Mouse (Mus musculus) forebrain, embryonic 13.5 days (tissue): Measurements from ENCODE around the gene Serac1. TPM values are rescaled to one million over a fixed set of nuclear protein-coding genes. Genes with fewer than 3 reads are reported as not detected.

ENCODE experiments used
- ATAC-seq: fragments of 200-750 bp; cut with Nextera tagmentation; 2 replicates; pipeline ENCODE4 v1.8.0; 2017
- H3K27ac ChIP-seq: fragments of 300-500 bp; sonication (generic); 2 replicates; pipeline ENCODE4 v1.5.1; 2015; ENCODE audit warnings: inconsistent platforms, mild to moderate bottlenecking, moderate library complexity
- H3K27me3 ChIP-seq: fragments of 300-500 bp; sonication (generic); 2 replicates; pipeline ENCODE4 v1.6.1; 2015; ENCODE audit warnings: mild to moderate bottlenecking, inconsistent platforms
- H3K36me3 ChIP-seq: fragments of 300-500 bp; sonication (generic); 2 replicates; pipeline ENCODE4 v1.6.1; 2015; ENCODE audit warnings: mild to moderate bottlenecking, inconsistent platforms; ENCODE audit not compliant: poor library complexity, severe bottlenecking
- H3K4me1 ChIP-seq: fragments of 300-500 bp; sonication (generic); 2 replicates; pipeline ENCODE4 v1.6.1; 2015; ENCODE audit warnings: inconsistent platforms
- H3K4me2 ChIP-seq: fragments of 300-500 bp; sonication (generic); 2 replicates; pipeline ENCODE4 v1.6.1; 2015; ENCODE audit warnings: inconsistent platforms, mild to moderate bottlenecking, moderate library complexity
- H3K4me3 ChIP-seq: fragments of 300-500 bp; sonication (generic); 2 replicates; pipeline ENCODE4 v1.5.1; 2015; ENCODE audit warnings: mild to moderate bottlenecking, inconsistent platforms
- H3K9ac ChIP-seq: fragments of 300-500 bp; sonication (generic); 2 replicates; pipeline ENCODE4 v1.6.1; 2015; ENCODE audit warnings: mild to moderate bottlenecking, inconsistent platforms
- H3K9me3 ChIP-seq: fragments of 300-500 bp; sonication (generic); replicated peaks from 2 replicates; pipeline ENCODE4 v1.6.1; 2016; ENCODE audit warnings: inconsistent platforms
- WGBS: fragments of 180-500 bp; shearing (Covaris S2); methylation state at CpG from one replicate; pipeline ENCODE4 v1.1.7; 2015; 5-methylcytosine and 5-hydroxymethylcytosine counted together
- polyA plus RNA-seq: library from polyadenylated mRNA; unstranded; fragments of >200 nt; fragmentation: Nextera tagmentation; extraction: Ambion mirVana; gene quantifications from 2 replicates; pipeline ENCODE4 v1.2.1, GENCODE M21; 2015

Serac1 gene
- polyA plus RNA-seq, 1 experiment from 2014 or later = 10.9 TPM

DNA sequence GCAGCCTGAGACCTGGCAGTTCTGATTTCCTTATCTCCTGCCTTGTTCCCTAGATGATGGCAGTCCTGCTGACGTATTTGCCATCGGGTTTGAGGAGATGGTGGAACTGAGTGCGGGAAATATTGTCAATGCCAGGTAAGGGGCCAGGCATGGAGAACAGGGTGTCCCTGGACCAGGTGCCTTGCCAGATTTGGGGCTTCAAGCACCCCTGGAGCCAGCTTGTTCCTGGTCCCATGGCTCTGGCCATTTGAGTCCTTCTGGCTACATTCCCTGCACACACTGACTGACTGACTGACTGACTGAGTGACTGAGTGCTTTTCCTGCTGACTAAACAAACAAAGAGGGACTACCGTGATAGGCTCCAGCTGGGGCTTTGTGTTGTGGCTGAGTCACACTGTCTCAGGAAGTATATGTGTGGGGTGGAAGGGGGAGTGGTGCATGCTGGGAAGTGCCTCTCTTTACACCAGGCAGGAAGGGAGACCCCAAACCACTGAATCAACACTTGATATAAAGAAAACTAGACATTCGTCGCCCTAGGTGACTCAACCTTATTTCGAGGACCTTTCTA is 63.2 kb downstream of the Serac1 start:
- no peaks in the 10 kb centered on the region for H3K27me3 ChIP-seq
- no peaks in the 10 kb centered on the region for H3K4me1 ChIP-seq
- H3K9ac ChIP-seq = no peak overlapping the region
- H3K27ac ChIP-seq = no peak overlapping the region
- H3K4me2 ChIP-seq = no peak overlapping the region
- H3K36me3 ChIP-seq = no peaks in the 10 kb centered on the region
- ATAC-seq = no peak
- H3K9me3 ChIP-seq = no peaks in the 10 kb centered on the region
- 79% methylated on average over 7 of the region's 7 CpGs for WGBS
- no peak overlapping the region for H3K4me3 ChIP-seq

DNA sequence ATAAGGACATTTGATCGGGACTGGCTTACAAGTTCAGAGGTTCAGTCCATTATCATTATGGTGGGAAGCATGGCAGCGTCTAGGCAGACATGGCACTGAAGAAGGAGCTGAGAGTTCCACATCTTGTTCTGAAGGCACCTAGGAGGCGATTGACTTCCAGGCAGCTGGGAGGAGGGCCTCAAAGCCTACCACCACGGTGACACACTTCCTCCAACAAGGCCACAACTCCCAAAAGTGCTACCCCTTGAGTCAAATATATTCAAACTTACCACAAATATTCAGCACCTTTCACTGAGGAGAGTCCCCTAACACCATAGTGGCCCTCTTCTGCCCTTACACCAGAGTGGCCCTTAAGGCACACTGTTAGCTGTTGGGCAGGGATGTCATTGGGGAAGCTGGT is 64.6 kb downstream of the Serac1 start:
- Histone ChIP-seq H3K27me3 (no peaks in the 10 kb centered on the region), H3K36me3 (no peaks in the 10 kb centered on the region), H3K9ac (no peak overlapping the region), H3K4me2 (no peak overlapping the region), H3K4me1 (no peaks in the 10 kb centered on the region), H3K27ac (no peak overlapping the region), H3K9me3 (no peaks in the 10 kb centered on the region), H3K4me3 (no peak overlapping the region)
- no peak for ATAC-seq
- WGBS = 92% methylated on average over 4 of the region's 4 CpGs

DNA sequence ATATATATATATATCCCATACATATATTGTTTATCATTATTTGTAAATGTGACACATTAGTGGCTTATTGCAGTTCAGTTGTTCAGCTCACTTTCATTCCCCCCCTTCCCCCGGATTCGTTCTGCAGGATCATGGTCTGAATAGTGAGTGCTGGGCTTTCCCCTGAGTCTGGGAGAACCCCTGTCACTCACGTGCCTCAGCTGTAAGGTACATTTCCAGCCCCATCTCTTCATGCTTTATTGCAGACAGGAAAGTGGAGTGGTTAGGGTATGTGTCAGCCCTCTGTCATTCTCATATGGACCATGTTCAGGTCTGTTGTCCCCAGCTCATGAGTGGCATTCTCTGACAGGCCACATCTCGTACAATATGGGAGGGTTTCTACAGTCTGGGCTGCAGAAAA is 66.5 kb downstream of the Serac1 start:
- Histone ChIP-seq H3K27ac (no peak overlapping the region), H3K27me3 (no peaks in the 10 kb centered on the region), H3K4me2 (no peak overlapping the region), H3K4me3 (no peak overlapping the region), H3K9ac (no peak overlapping the region), H3K36me3 (no peaks in the 10 kb centered on the region), H3K9me3 (no peaks in the 10 kb centered on the region), H3K4me1 (no peaks in the 10 kb centered on the region)
- ATAC-seq = no peak
- 75% methylated on average over 4 of the region's 4 CpGs for WGBS

DNA sequence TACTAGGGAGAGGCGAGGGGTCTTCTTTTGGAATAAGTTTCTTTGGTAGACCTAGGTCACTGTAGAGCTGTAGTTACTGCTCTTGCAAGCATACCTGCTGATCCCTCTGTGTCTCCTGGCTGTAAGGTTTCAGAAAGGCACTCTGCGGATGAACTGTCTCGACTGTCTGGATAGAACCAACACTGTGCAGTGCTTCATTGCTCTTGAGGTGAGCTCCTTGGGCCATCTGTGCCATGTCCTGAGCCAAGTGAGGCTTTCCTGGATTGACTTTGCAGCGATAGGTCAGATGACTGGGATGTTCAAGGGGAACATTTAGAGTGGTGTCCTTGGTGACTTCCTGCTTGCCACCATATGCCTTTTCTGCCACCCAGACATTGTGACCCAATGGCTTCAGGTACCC is 69.9 kb downstream of the Serac1 start:
- WGBS = 95% methylated on average over 4 of the region's 4 CpGs
- H3K4me3 ChIP-seq = no peak overlapping the region
- no peak overlapping the region for H3K27ac ChIP-seq
- H3K36me3 ChIP-seq = no peaks in the 10 kb centered on the region
- ATAC-seq = no peak
- H3K4me1 ChIP-seq = peaks cover 12% of the 10 kb centered on the region
- no peak overlapping the region for H3K4me2 ChIP-seq
- H3K27me3 ChIP-seq = no peaks in the 10 kb centered on the region
- H3K9ac ChIP-seq = no peak overlapping the region
- H3K9me3 ChIP-seq = no peaks in the 10 kb centered on the region

DNA sequence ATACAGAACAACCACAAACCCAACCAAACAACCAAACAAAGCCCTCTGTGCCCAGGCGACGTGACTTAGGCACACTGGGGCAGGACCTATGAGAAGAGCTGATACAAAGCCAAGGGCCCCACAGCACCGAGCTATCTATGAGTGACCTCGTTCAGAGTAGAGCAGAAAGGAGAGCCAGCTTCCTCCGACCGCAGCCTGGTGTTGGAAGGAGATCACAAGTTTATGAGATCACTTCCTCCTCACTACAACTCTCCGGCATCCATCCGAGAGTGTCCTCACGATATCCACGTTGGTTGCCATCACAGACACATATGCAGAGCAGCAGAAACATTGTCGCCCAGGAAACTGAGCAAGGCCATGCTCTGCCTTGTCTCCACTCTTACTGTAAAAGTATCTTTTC is 71.0 kb downstream of the Serac1 start:
- Histone ChIP-seq H3K4me3 (no peak overlapping the region), H3K9ac (no peak overlapping the region), H3K27ac (no peak overlapping the region), H3K4me2 (no peak overlapping the region), H3K36me3 (no peaks in the 10 kb centered on the region), H3K4me1 (peaks cover 12% of the 10 kb centered on the region), H3K9me3 (no peaks in the 10 kb centered on the region), H3K27me3 (no peaks in the 10 kb centered on the region)
- 89% methylated on average over 11 of the region's 11 CpGs for WGBS
- ATAC-seq = no peak

DNA sequence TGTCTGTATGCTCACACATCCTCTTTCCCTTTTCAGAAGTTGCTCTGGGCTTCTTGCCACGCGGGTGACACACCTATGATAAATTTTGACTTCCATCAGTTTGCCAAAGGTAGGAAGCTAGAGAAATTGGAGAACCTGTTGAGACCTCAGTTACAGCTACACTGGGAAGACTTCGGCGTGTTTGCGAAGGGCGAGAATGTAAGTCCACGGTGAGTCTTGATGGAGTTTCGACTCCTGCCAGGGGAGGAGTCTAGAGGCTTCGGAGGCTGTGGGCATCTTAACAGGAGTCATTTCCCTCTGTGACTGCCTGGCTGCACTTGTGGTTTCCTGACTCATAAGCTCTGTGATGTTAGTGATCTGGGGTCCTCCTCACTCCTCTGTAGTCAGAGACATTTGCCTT is 71.6 kb downstream of the Serac1 start:
- no peak overlapping the region for H3K9ac ChIP-seq
- no peak overlapping the region for H3K27ac ChIP-seq
- H3K4me2 ChIP-seq = no peak overlapping the region
- H3K36me3 ChIP-seq = no peaks in the 10 kb centered on the region
- H3K27me3 ChIP-seq = no peaks in the 10 kb centered on the region
- H3K9me3 ChIP-seq = no peaks in the 10 kb centered on the region
- H3K4me3 ChIP-seq = no peak overlapping the region
- ATAC-seq = no peak
- peaks cover 12% of the 10 kb centered on the region for H3K4me1 ChIP-seq
- WGBS = 88% methylated on average over 9 of the region's 9 CpGs

DNA sequence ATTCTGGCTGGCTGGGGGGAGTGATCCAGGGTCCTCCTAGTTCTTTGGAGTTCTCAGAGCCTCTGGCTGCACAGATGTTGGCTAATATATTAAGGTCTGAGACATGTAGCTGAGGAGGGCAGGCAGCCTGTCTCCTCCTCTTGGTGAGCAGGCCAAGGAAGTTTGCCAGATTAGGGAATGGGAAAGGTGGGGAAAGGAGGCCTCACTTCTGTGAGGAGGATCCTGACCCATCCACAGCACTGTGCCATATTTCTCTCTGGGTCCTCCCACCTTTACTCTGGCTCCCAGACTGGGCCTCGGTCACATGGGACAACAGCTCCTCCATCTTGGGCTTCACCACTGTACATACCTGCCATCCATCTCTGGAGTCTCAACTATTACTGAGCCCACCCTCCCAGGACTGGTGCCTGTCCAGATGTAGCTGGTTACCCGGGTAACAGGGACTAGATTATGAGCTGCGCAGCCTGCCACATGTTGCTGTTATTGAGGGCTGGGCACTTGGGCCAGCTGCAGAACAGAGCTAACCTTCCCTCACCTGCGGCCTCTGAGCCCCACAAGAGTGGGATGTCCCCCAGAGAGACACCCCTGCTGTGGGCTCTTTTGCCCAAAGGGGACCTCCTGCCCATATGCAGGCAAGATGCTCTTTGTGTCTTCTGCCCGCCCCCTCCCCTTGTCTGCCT is 72.3 kb downstream of the Serac1 start:
- H3K9ac ChIP-seq = no peak overlapping the region
- H3K36me3 ChIP-seq = no peaks in the 10 kb centered on the region
- no peak overlapping the region for H3K27ac ChIP-seq
- H3K27me3 ChIP-seq = no peaks in the 10 kb centered on the region
- 86% methylated on average over 5 of the region's 5 CpGs for WGBS
- 0 out of 2 replicates have a peak, but pooled peaks have one; percentile 30 for ATAC-seq
- H3K4me2 ChIP-seq = no peak overlapping the region
- peaks cover 12% of the 10 kb centered on the region for H3K4me1 ChIP-seq
- no peaks in the 10 kb centered on the region for H3K9me3 ChIP-seq
- no peak overlapping the region for H3K4me3 ChIP-seq

DNA sequence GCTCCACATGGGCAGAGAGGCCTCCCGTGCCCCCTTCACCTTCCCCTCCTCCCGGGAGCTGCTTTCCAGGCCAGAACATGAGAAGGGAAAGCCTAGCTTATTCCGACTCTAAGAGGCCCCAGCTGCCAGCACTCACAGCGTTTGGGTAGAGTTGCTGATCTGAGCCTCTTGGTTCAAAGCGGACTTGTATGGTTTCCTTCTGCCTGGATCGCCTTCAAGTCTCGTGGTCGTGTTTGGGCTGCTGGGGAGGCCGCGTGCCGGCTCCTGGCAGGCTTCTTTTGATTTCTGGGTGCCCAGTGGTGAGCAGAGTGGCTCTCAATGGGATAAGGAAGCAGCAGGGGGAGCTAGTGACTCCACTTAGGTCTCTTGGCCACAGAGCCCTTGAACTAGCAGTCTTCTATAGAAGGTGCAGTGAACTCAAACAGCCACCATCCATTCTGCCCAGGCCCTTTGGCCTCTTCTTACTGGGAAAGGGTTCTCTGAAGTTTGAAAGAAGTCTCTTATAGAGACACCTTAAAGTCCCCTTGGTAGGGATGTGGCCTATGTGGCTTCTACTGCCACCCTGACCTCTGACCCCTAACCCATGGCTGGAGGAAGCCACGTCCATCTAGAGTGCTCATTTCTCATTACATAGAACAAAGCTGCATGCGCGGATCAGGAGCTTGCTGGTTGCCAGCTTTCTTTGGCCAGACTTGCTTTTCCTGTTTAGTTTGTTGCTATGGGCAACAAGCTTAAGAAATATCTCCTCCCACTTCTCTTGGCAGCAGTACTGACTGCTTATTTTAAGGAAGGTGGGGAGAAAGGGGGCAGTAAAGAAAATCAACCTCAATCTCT is 73.7 kb downstream of the Serac1 start:
- no peaks in the 10 kb centered on the region for H3K27me3 ChIP-seq
- ATAC-seq = peak; percentile 59; the same call in 1 of the 2 replicates
- H3K36me3 ChIP-seq = no peaks in the 10 kb centered on the region
- peaks cover 12% of the 10 kb centered on the region for H3K4me1 ChIP-seq
- no peak overlapping the region for H3K4me3 ChIP-seq
- H3K9me3 ChIP-seq = no peaks in the 10 kb centered on the region
- H3K9ac ChIP-seq = no peak overlapping the region
- H3K27ac ChIP-seq = peak overlapping the region; percentile 21
- H3K4me2 ChIP-seq = no peak overlapping the region
- 25% methylated on average over 14 of the region's 14 CpGs for WGBS

DNA sequence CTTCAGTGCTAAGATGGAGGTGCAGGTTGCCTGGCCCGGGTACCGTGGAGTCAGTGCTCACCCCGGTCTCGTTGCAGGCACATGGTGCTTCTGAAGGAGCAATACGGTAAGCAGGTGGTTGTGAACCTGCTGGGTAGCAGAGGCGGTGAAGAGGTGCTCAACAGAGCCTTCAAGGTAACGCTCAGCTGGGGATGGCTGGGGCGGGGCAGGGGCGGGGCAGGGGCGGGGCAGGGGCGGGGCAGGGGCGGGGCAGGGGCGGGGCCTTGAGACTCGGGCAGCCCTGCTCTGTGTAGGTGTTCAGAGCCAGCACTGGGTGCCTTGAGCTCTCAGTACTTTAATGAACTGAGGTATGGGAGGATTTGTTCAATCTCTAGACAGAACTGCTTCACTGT is 74.3 kb downstream of the Serac1 start:
- H3K9me3 ChIP-seq = no peaks in the 10 kb centered on the region
- WGBS = 20% methylated on average over 9 of the region's 14 CpGs
- peaks cover 12% of the 10 kb centered on the region for H3K4me1 ChIP-seq
- H3K9ac ChIP-seq = no peak overlapping the region
- H3K27ac ChIP-seq = peak overlapping the region; percentile 21; the same call in 1 of the 2 replicates
- no peaks in the 10 kb centered on the region for H3K27me3 ChIP-seq
- H3K4me3 ChIP-seq = no peak overlapping the region
- peak; percentile 65 for ATAC-seq
- H3K4me2 ChIP-seq = no peak overlapping the region
- H3K36me3 ChIP-seq = no peaks in the 10 kb centered on the region

DNA sequence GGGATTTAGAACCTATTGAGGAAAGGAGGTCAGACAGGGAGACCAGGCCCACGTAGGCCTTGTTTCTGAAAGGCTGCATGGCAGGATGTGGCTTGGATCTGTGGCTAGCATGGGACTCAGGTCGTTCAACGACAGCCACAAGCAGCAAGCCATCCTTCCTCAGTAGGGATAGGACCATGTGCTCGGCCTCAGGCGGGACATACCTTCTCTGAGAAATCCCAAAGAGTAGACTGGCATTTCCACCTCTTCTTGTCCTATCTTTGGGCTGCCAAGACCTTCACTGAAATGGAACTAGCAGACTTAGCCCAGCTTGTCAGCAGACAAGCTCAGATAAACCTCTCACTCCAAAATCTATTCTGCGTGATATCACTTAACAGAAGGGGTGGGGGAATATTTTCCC is 75.9 kb downstream of the Serac1 start:
- H3K4me1 ChIP-seq = peaks cover 12% of the 10 kb centered on the region
- H3K9me3 ChIP-seq = no peaks in the 10 kb centered on the region
- no peaks in the 10 kb centered on the region for H3K27me3 ChIP-seq
- H3K36me3 ChIP-seq = no peaks in the 10 kb centered on the region
- no peak overlapping the region for H3K4me2 ChIP-seq
- 95% methylated on average over 6 of the region's 6 CpGs for WGBS
- ATAC-seq = no peak
- H3K27ac ChIP-seq = no peak overlapping the region
- no peak overlapping the region for H3K4me3 ChIP-seq
- H3K9ac ChIP-seq = no peak overlapping the region

DNA sequence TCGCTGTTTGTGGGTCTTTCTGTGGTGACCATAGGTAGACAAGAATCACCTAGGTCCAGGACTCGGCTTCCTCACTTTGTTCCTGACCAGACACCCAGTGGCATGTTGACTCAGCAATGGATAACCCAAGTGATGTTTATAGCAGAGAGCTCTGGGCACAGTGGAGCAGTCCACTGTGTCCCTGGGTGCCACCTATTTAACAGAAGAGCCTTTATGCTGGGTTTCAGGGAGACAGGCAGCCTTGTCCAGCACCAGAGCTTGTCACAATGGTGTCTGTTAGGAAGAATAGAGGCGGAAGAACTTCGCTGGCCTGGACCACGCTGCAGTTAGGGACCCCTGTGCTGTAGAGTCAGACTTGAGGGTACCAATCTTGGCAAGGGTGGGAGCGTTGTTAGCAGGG is 77.0 kb downstream of the Serac1 start:
- Histone ChIP-seq H3K4me1 (peaks cover 12% of the 10 kb centered on the region), H3K9ac (no peak overlapping the region), H3K27ac (no peak overlapping the region), H3K9me3 (no peaks in the 10 kb centered on the region), H3K27me3 (no peaks in the 10 kb centered on the region), H3K4me3 (no peak overlapping the region), H3K4me2 (no peak overlapping the region), H3K36me3 (no peaks in the 10 kb centered on the region)
- 94% methylated on average over 6 of the region's 6 CpGs for WGBS
- no peak for ATAC-seq

DNA sequence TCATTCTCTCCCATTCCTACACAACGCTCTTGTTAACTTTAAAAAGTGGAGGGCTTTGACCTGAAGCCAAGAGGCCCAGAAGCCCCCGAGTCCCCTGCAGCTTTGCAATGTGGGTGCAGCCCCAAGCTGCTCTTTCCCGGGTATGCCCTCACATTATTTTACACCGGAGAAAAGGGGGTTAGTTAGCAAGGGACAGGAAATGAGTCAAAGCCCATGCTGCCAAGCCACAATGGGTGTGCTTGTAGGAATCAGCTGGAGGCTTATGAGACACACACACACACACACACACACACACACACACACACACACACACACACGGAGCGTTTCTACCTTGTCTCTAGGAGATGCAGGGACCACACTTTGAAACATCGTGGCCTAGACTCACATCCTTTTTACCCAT is 77.7 kb downstream of the Serac1 start:
- Histone ChIP-seq H3K9me3 (no peaks in the 10 kb centered on the region), H3K4me2 (no peak overlapping the region), H3K27me3 (no peaks in the 10 kb centered on the region), H3K4me3 (no peak overlapping the region), H3K4me1 (peaks cover 12% of the 10 kb centered on the region), H3K9ac (no peak overlapping the region), H3K36me3 (no peaks in the 10 kb centered on the region), H3K27ac (no peak overlapping the region)
- no peak for ATAC-seq
- 85% methylated on average over 7 of the region's 7 CpGs for WGBS
